Mouse (Mus musculus) liver, adult (tissue): ENCODE data around the gene Rpa2.

ENCODE experiments used
- GATA4 ChIP-seq: IDR thresholded peaks from 2 replicates; pipeline ENCODE4 v1.6.1; 2014; ENCODE audit warnings: mild to moderate bottlenecking, low read length; ENCODE audit not compliant: insufficient replicate concordance

The Rpa2 gene

DNA sequence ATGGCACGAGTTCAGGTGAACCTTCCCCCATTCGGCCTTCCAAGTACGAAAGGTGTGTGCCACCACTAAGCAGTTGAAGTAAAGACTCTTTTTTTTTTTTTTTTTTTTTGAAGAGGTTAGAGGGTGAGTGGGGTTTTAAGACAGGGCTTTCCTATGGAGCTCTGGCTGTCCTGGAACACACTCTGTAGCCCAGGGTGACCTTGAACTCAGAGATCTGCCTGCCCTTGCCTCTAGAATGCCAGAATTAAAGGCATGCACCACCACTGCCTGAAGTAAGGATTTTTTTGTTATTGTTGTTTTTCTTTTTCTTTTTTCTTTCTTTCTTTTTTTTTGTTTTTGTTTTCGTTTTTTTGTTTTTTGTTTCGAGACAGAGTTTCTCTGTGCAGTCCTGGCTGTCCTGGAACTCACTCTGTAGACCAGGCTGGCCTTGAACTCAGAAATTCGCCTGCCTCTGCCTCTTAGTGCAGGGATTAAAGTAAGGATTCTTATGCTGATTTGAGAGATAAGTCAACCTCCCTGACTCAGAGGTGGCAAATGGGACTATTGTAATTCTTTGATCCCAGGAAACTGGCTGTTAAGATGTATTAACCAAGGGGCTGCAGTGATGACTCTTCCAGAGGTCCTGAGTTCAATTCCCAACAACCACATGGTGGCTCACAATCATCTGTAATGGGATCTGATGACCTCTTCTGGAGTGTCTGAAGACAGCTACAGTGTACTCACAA, 18.7 kb upstream of the Rpa2 start:
- no peak for TF ChIP-seq GATA4

DNA sequence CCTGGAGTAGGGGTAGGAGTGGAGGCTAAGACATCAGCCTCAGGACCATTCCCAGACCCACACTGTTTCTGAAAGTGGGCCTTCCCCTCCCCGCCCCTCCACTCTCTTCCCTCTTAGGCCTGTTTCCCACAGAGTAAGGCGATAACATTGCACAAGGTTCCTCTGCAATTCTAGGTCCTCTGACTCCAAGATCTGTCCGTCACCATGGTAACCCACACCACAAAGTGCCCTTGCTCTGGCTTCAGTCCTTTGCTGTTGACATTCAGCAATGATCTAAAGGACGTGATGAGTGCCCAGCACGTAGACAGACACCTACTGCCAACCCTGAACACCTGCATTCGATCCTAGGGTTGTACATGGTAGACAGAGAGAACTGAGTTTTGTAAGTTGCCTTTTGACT, 15.1 kb upstream of the Rpa2 start:
- TF ChIP-seq GATA4: no peak

DNA sequence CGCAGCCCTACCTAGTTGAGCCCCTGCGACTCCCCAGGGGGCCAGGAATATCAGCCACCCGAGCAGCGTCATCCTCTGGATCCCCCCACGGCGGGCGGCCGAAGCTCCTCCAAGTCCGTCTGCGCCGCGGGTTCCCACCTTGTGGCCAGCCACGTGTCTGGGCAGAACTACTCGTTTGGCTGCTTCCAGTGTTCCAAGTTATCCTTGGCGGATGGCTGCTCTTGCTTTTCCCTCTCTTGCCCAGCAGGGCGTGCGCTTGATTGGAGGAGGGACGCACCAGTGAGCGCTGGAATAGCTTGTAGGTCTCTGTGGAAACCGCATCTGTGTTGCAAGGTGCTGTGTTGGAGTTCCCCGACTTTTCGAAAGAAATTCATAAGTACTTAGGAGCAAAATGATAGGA, 11.2 kb upstream of the Rpa2 start, which contains the start of gene Smpdl3b:
Gene Smpdl3b (minus strand): TSS at position 279 of the 400 bp plus-strand sequence.
- TF ChIP-seq GATA4: no peak

DNA sequence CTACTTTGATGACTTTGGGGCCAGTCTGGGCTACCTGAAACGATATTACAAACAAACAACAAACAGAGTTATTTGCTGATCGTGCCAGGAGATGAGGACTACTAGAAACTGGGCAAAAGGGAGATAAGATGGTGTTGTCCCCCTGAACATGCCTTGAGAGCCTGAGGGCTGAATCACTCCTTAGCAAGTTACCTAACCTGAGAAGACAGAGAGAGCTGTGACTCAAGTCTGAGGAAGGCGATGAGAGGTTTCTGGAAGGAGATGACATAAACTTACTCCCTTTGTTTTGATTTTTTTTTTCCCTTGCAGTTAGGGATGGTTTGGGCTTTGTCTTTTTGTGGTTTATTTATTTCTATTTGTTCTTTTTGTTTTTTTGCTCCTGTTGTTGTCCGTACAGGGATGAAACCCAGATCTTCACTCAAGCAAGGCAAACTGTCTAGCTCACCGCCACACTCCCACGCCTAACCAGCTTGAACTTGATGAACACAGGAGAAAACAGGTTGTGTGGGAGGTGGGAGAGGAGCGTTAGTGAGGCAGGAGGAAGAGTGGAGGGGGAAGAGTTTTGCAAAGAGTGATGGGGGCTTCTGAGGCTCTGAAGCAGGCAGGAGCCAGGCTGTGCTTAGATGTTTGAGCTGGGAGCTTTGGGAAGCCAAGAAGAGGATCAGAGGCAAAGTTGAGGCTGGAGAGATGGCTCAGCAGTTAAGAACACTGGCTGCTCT, 10.3 kb upstream of the Rpa2 start:
- no peak for TF ChIP-seq GATA4

DNA sequence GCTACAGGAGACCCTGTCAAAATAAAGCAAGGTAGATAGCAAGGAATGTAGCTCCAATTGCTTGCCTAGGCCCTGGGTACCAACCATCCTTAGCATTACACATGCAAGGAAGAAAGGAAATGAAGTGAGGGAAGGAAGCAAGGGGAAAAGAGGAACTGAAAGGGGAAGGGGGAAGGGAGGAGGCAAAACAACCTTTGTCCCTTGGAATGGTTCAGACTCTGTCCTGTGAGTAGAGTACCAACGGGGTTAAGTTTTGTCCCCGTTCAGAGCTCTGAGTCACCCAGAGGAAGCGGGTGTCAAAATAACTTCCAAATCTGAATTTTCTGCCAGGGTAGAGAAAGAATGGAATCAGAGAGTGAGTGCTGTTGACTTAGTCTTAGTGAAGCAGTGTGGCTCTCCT, 7.8 kb upstream of the Rpa2 start:
- TF ChIP-seq GATA4: no peak

DNA sequence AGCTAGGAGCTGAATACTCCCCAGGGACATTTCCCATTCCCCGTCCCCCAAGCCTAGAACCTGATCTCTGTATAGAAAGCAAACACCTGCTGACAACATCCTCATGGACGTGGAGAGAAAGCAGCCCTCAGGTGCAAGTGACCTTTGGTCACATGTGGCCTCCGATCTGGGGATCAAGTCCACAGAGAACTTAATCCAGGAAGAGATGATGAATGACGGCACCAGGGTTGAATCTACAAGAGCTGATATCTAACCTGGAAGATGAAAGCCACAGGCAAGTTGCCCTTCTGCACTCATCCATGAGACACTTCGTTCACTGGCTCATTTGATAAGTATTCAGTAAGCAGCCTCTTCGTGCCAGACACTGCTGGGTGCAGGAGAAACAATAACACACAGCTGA, 5.5 kb upstream of the Rpa2 start:
- no peak for TF ChIP-seq GATA4

DNA sequence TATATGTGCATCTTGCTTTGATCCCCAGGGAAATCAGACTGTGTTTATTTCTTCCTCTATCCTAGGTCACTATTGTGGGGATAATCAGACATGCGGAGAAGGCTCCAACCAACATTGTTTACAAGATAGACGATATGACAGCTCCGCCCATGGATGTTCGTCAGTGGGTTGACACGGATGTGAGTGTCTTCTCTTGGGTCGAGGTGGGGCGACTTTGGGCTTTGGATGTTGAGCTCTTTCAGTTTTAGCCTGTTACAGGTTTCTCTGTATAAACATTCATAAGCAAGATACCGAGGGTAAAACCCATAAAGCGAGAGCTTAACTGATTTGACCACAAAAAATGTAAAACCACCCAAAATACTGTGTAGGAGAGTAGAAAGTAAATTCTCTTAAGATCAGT, 3.6 kb downstream of the Rpa2 start:
- no peak for TF ChIP-seq GATA4

DNA sequence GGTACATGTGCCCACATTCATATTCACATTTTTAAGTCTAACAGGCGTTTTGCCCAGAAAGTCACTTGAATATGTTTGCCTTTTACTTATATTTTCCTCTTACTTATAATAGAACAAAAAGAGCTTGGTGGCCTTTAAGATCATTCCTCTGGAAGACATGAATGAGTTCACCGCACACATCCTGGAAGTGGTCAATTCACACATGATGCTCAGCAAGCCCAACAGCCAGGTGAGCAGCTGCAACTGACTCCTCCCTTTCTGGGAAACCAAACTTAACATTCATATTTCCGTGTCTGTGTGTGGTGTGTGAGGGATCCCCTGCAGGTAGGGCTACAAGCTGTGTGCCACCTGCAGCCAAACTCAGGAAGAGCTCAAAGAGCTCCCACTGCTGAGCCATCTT, 6.8 kb downstream of the Rpa2 start:
- no peak for TF ChIP-seq GATA4

DNA sequence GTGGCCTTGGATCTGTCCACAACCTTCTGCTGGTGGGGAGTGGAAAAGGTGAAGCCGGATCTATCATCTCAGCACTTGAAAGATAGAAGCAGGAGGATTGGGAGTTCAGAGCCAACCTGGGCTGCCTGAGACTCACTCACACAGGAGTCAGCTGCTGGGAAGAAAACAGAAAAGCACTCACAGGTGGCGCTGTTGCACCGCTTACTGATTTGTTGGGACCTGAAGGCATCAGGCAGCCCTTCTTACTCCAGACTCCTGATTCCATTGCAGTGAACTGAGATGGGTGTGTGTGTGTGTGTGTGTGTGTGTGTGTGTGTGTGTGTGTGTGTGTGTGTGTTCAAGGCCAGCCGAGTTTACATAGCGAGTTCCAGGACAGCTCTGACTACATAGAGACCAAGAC, 8.6 kb downstream of the Rpa2 start:
- no peak for TF ChIP-seq GATA4

DNA sequence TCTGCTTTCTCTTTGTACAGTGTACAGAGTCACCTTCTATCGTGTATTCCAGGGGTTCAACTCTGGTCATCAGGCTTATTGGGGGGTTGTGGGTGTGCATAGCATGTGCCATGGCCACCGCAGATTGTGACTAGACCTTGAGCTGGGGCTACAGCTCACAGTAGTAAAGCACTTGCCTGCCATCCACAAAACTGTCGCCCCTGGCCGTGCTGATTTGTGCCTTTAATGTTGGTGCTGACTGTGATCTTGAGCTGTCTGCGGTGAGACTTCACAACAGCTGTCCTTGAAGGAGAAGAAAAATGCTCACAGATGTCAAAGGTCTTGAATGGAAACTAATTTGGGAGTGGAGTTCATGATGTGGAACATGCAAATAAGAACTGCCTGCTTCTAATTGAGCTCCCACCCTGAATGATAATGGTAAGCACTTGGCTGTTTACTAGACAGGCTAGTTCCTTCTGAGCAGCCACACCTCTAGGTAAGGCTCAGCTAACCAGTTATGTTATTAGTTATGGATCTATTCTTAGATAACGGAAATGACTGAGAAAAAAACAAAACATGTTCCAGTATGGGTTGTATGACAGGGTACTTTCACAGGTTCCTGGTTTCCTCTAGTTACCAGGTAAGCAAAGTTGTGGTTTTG, 10.6 kb downstream of the Rpa2 start:
- no peak for TF ChIP-seq GATA4

DNA sequence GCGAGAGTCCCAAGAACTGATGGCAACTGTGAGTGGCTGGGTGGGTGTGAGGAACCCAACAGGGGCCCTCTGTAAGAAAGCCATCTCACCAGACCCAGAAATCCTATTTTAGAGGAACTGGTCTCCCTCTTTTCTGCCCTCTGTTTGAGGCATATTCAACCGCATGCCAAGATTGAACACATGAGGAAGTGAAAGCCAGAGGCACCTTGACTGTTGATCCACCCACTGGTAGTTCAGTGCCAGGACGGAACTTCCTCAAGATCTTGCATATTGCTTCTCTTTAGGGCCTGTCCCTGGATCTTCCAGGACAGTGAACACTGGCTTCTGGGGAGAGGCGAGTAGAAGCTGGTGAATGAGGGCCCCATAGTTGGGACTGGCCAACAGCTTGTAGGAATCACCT, 12.2 kb downstream of the Rpa2 start:
- no peak for TF ChIP-seq GATA4

DNA sequence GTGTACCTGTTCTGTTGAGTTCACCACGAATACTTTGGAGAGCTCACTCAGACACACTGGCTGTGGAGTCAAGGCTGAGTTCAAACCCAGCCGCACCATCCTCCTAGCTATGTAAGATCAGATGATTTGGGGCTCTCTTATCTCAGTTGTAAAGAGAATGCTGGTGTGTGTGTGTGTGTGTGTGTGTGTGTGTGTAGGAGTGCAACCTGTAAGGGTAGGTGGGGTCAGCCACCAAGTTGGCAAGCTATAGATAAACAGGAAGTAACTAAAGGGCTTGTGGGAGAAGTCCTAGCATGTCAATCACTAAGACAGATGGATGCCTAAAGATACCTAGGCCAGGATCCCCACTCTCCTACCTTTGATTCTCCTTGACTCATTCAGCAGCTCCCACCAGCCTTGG, 15.6 kb downstream of the Rpa2 start:
- no peak for TF ChIP-seq GATA4

DNA sequence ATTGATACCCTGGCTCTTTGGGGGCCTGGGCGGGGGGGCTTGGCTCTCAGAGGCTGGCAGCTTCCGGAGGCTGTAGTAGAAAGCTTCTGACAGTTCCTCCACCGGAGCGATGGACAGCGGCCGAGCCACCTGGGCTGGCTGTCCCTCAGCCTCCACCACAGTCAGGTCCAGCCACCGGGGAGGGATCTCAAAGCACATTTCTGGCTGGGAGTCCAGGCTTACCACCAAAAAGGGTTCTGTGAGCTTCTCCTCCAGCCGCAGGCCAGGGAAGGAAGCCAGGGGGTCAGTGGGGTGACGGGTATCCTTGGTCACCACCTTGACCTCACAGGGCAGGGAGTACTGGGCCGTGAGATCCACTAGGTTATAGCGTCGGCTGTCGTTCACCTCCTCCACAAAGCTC, 17.1 kb downstream of the Rpa2 start:
- TF ChIP-seq GATA4: no peak

DNA sequence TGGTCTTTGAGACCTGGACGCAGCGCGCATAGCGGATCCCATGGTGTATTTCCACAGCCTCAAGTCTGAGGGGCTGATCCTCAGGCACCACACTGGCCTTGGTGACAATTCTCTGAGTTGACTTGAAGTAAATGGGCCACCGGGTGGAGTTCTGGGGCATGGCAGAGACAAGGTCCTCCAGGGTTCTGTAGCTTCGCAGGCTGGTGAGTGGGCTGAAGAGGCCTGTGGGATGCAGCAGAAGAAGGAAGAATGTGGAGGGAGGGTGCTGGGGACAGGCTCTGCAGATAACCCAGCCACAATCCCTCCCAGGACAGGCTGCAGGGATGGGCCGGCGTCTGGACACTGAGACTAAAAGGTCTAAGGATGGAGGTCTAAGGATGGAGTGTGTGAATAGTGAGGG, 21.6 kb downstream of the Rpa2 start:
- no peak for TF ChIP-seq GATA4

DNA sequence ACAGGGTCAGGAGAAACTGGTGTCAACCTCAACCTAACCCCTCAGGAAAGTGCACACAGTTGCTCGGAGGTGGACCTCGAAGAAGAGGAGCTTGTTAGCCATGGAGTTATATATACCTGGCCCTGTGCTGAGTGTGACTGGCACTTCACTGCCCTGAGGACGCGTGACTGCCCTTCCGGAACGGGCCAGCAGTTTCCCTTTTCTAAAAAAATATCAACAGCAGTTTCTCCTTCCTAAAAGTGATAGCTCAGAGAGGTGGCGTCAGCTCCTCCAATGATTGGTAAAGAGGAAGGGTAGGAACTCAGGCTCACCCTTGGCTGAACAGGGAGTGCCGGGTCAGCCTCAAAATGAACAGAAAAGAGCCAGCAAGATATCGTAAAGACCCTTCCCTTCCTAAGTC, 25.9 kb downstream of the Rpa2 start:
- TF ChIP-seq GATA4: no peak

DNA sequence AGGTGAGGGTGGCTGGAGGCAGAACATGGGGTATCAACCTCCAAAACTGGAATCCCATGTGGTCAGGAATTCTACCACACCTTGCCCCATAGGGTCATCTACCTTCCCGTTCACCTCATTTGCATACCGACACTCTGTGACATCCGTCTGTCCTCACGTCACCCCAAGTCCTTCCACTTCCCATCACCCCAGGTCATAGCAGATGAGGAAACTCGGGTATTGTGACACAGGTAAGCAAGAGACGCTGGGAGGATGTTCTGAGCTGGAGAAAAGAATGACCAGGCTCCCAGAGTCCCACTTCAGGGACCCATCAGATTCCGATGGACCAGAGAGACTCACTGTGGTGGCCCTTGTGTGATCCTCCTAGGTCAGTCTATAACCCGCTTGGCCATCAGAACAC, 26.6 kb downstream of the Rpa2 start:
- no peak for TF ChIP-seq GATA4
